Mouse (Mus musculus) myocyte (in vitro differentiated cells): ENCODE results near the gene Adk. TPM values are rescaled to one million over a fixed set of nuclear protein-coding genes. Genes with fewer than 3 reads are reported as not detected.
"Not testable (repeated sequence)": the region's sequence is repeated elsewhere in the genome, so short reads cannot be mapped to it uniquely, and the experiment has no call there.

Experiments
- H3K27me3 ChIP-seq: one replicate; pipeline ENCODE4 v1.6.1; 2011; ENCODE audit not compliant: control insufficient read depth, insufficient read depth, insufficient read length
- H3K36me3 ChIP-seq: one replicate; pipeline ENCODE4 v1.6.1; 2011; ENCODE audit not compliant: control insufficient read depth, insufficient read depth
- H3K4me2 ChIP-seq: one replicate; pipeline ENCODE4 v1.6.1; 2011; ENCODE audit warnings: low read depth, control low read depth
- H3K4me3 ChIP-seq: one replicate; pipeline ENCODE4 v1.5.1; 2011; ENCODE audit warnings: mild to moderate bottlenecking, control low read depth, moderate library complexity
- H3K79me2 ChIP-seq: one replicate; pipeline ENCODE4 v1.6.1; 2011; ENCODE audit not compliant: control insufficient read depth, insufficient read depth
- H3ac ChIP-seq: one replicate; pipeline ENCODE4 v1.6.1; 2011; ENCODE audit not compliant: control insufficient read depth, insufficient read length
- CEBPB ChIP-seq: IDR thresholded peaks from 2 replicates; pipeline ENCODE4 v1.6.1; 2011; ENCODE audit warnings: mild to moderate bottlenecking, moderate library complexity; ENCODE audit not compliant: poor library complexity, insufficient read depth, severe bottlenecking
- E2F4 ChIP-seq: IDR thresholded peaks from one replicate; pipeline ENCODE4 v1.6.1; 2011; ENCODE audit warnings: mild to moderate bottlenecking, control low read depth, moderate library complexity; ENCODE audit not compliant: insufficient read depth
- MAX ChIP-seq: IDR thresholded peaks from one replicate; pipeline ENCODE4 v1.6.1; 2011; ENCODE audit warnings: low read depth, mild to moderate bottlenecking, control low read depth
- MYOD1 ChIP-seq, 3 experiments: IDR thresholded peaks; one replicate each; pipeline ENCODE4 v1.6.1; 2011; ENCODE audit warnings: control low read depth in 2 of 3, low read depth in 2 of 3, mild to moderate bottlenecking in 2 of 3, moderate library complexity in 1 of 3; ENCODE audit not compliant: insufficient read length in 2 of 3, control insufficient read depth in 1 of 3
- MYOG ChIP-seq, 3 experiments: IDR thresholded peaks; one replicate each; pipeline ENCODE4 v1.6.1; 2011; ENCODE audit warnings: control low read depth in 2 of 3, low read depth in 2 of 3, mild to moderate bottlenecking in 2 of 3; ENCODE audit not compliant: insufficient read length in 2 of 3, control insufficient read depth in 1 of 3, insufficient read depth in 1 of 3
- POLR2A ChIP-seq: IDR thresholded peaks from one replicate; pipeline ENCODE4 v1.6.1; 2011; ENCODE audit warnings: low read depth, mild to moderate bottlenecking, control low read depth, moderate library complexity; ENCODE audit not compliant: insufficient read length
- POLR2AphosphoS2 ChIP-seq: IDR thresholded peaks from one replicate; pipeline ENCODE4 v1.6.1; 2011; ENCODE audit warnings: low read depth, control low read depth; ENCODE audit not compliant: insufficient read length
- REST ChIP-seq: IDR thresholded peaks from one replicate; pipeline ENCODE4 v1.6.1; 2011; ENCODE audit warnings: mild to moderate bottlenecking, control low read depth, moderate library complexity; ENCODE audit not compliant: insufficient read depth, insufficient read length
- SRF ChIP-seq: IDR thresholded peaks from one replicate; pipeline ENCODE4 v1.6.1; 2011; ENCODE audit warnings: low read depth; ENCODE audit not compliant: control insufficient read depth, insufficient read length
- TCF12 ChIP-seq: IDR thresholded peaks from one replicate; pipeline ENCODE4 v1.6.1; 2011; ENCODE audit warnings: mild to moderate bottlenecking, control low read depth; ENCODE audit not compliant: poor library complexity, insufficient read depth, severe bottlenecking
- TCF3 ChIP-seq: IDR thresholded peaks from one replicate; pipeline ENCODE4 v1.6.1; 2011; ENCODE audit warnings: low read depth, control low read depth; ENCODE audit not compliant: insufficient read length
- USF1 ChIP-seq: IDR thresholded peaks from one replicate; pipeline ENCODE4 v1.6.1; 2011; ENCODE audit warnings: low read depth, mild to moderate bottlenecking, control low read depth, moderate library complexity
- polyA plus RNA-seq: library from polyadenylated mRNA; unstranded; fragments of >200 nt; fragmentation: generic; extraction: Trizol; gene quantifications from one replicate; pipeline ENCODE4 v1.2.1, GENCODE M21; 2012; ENCODE audit warnings: missing spikeins

Adk gene
- polyA plus RNA-seq, 1 experiment = 37.2 TPM

DNA sequence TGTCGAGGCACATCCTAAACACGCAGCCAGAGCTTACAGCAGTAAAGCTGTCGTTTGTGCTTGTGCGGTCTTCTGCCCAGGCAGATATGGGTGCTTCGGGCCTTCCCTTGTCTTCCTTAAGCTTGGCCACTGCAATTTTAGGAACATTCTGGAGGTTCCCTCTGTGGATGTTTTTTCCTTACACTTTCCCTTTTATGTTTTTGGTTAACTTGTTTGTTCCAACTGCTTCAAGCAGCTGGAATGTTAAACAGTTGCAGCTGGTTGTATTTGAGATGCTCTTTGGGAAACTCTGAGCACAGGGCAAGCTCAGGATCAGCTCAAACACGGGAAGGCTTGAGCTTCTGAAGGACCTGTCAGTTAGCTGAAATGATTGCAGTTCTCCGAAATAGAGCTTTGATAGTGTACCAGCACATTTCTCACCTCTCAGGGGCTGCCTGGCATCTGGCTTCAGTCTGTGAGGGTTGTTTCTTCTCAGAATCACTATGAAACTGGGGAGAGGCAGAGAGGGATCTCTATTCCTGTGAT lies 34.5 kb downstream of the Adk start:
- Histone ChIP-seq H3K4me3 (no peak overlapping the region), H3K4me2 (no peak overlapping the region), H3K79me2 (peaks cover 7% of the 10 kb centered on the region), H3K27me3 (no peaks in the 10 kb centered on the region), H3ac (no peak overlapping the region), H3K36me3 (no peaks in the 10 kb centered on the region)
- no peak for TF ChIP-seq TCF12
- TF ChIP-seq USF1 = no peak
- TF ChIP-seq MAX = no peak
- TF ChIP-seq E2F4 = no peak
- TF ChIP-seq MYOD1 (IDR thresholded peaks at IDR 0.05; ENCODE audit: control insufficient read depth in 1 of 3, insufficient read length in 2 of 3, low read depth in 2 of 3) = no peak
- no peak for TF ChIP-seq POLR2AphosphoS2
- no peak for TF ChIP-seq MYOG (IDR thresholded peaks at IDR 0.05; ENCODE audit: control insufficient read depth in 1 of 3, insufficient read depth in 1 of 3, insufficient read length in 2 of 3, low read depth in 2 of 3)
- no peak for TF ChIP-seq POLR2A
- no peak for TF ChIP-seq SRF
- TF ChIP-seq REST = no peak
- TF ChIP-seq TCF3 = no peak
- no peak for TF ChIP-seq CEBPB

DNA sequence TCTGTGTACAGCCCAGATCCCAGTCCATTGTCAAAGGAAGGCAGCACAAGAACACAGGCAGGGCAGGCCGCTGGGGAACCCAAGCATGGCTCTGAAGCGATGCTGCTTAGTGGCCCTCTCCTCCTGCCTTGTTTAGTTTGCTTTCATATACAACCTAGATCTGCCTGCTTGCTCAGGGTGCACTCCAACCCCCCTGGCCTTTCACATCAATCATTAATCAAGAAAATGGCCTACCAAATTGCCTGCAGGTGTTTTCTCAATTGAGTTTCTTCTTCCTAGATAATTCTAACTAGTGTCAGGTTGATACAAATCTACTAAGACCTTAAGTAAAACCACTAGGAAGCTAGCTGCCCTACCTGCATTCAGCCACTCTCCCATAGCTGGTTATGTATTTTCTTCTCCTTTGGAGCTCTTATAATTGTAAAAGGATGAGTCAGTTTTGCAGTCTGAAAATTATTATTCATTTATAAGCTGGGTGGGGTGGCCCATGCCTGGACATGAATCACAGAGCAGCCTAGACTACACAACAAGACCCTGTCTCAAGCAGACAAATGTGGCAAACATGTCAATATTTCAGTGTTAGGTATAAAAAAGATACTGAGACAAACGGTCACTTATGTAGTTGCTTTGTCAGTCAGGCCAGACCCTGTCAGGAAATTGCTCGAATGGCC lies 35.2 kb downstream of the Adk start:
- Histone ChIP-seq H3K4me2 (no peak overlapping the region), H3K79me2 (peaks cover 7% of the 10 kb centered on the region), H3K36me3 (no peaks in the 10 kb centered on the region), H3K27me3 (no peaks in the 10 kb centered on the region), H3K4me3 (no peak overlapping the region), H3ac (no peak overlapping the region)
- TF ChIP-seq E2F4 (no peak), POLR2A (no peak), MYOG (IDR thresholded peaks at IDR 0.05; ENCODE audit: control insufficient read depth in 1 of 3, insufficient read depth in 1 of 3, insufficient read length in 2 of 3, low read depth in 2 of 3) (no peak), CEBPB (no peak), TCF3 (no peak), POLR2AphosphoS2 (no peak)

DNA sequence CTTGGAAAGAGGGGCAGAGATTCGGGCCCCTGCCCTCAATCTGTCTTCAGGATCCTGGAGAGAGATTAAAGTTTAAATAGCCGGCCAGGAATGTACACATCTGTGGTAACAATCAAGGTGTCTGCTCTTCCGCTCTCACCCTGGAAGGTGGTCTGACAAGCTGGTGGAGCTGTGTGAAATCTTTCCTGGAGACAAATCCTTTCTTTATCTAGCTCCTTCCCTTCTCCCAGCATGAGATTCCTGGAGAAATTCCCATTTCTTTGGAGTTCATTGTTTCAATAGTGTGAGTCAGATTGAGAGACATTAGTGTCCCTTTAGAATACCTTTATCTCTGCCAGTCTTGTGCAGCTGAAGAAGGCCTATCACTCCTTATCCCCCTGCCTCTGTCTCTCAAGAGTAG lies 36.4 kb downstream of the Adk start:
- Histone ChIP-seq H3K79me2 (peaks cover 7% of the 10 kb centered on the region), H3ac (no peak overlapping the region), H3K36me3 (peaks cover 10% of the 10 kb centered on the region), H3K4me2 (no peak overlapping the region), H3K27me3 (no peaks in the 10 kb centered on the region), H3K4me3 (no peak overlapping the region)
- no peak for TF ChIP-seq MAX
- TF ChIP-seq SRF = no peak
- TF ChIP-seq REST = no peak
- no peak for TF ChIP-seq MYOD1 (IDR thresholded peaks at IDR 0.05; ENCODE audit: control insufficient read depth in 1 of 3, insufficient read length in 2 of 3, low read depth in 2 of 3)
- no peak for TF ChIP-seq MYOG (IDR thresholded peaks at IDR 0.05; ENCODE audit: control insufficient read depth in 1 of 3, insufficient read depth in 1 of 3, insufficient read length in 2 of 3, low read depth in 2 of 3)
- no peak for TF ChIP-seq USF1
- no peak for TF ChIP-seq TCF3
- no peak for TF ChIP-seq E2F4
- TF ChIP-seq TCF12 = no peak
- TF ChIP-seq POLR2AphosphoS2 = no peak
- no peak for TF ChIP-seq POLR2A
- TF ChIP-seq CEBPB = no peak

DNA sequence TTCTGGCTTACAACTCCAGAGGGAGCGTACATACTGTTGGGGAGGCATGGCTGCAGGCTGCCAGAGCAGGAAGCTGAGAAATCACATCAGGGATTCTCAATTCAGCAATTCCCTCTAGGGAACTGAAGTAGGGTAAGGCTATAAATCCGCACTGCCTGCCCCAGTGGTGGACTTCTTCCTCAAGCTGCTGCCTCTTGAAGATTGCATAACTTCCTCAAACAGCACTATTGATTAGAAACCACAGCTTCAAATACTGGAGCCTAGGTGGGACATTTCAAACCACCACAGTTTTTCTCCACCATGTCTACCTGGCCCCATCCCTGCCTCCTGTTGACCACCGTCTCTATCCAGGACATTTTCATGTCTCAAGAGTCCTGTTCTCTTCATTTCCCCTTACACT lies 38.0 kb downstream of the Adk start:
- Histone ChIP-seq H3K36me3 (peaks cover 10% of the 10 kb centered on the region), H3K4me2 (no peak overlapping the region)

DNA sequence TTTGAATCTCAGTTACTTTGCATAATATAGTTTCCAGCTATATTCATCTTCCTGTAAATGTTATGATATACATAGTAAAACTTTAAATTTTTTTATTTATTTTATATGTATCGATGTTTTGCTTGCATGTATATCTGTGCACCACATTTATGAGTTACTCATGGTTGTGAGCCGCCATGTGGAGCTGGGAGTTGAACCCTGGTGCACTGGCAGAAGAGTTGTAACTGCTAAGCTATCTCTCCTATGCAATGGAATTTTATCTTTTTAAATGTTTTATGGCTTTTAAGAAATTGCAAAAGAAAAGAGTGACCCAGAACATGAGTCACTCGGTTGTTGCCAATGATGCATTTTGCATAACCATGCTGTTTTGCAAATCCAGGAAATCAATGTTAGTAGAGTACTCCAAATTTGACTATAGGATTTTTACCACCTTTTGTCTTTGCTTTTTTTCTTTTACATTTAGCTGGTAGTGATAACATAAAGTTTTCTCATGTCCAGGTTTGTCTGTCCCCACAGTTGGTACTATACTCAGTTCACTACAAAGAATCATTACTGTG lies 38.6 kb downstream of the Adk start:
- Histone ChIP-seq H3K27me3 (no peaks in the 10 kb centered on the region), H3K4me2 (no peak overlapping the region), H3ac (no peak overlapping the region), H3K4me3 (no peak overlapping the region), H3K79me2 (no peaks in the 10 kb centered on the region), H3K36me3 (peaks cover 10% of the 10 kb centered on the region)
- TF ChIP-seq MAX (no peak), TCF3 (no peak), MYOD1 (IDR thresholded peaks at IDR 0.05; ENCODE audit: control insufficient read depth in 1 of 3, insufficient read length in 2 of 3, low read depth in 2 of 3) (no peak), POLR2AphosphoS2 (no peak), POLR2A (no peak), TCF12 (no peak), E2F4 (no peak), REST (no peak), SRF (no peak), CEBPB (no peak), MYOG (IDR thresholded peaks at IDR 0.05; ENCODE audit: control insufficient read depth in 1 of 3, insufficient read depth in 1 of 3, insufficient read length in 2 of 3, low read depth in 2 of 3) (no peak), USF1 (no peak)

More for the DNA sequence above, 38.0 kb downstream of the Adk start:
- TF ChIP-seq CEBPB = 0 out of 2 replicates have a peak, but pooled peaks have one; percentile 10
- TF ChIP-seq MAX = no peak
- no peak for TF ChIP-seq MYOD1 (IDR thresholded peaks at IDR 0.05; ENCODE audit: control insufficient read depth in 1 of 3, insufficient read length in 2 of 3, low read depth in 2 of 3)
- TF ChIP-seq POLR2AphosphoS2 = no peak
- TF ChIP-seq POLR2A = no peak
- TF ChIP-seq E2F4 = no peak
- no peak for TF ChIP-seq USF1
- TF ChIP-seq TCF3 = no peak
- no peak overlapping the region for H3ac ChIP-seq
- no peak overlapping the region for H3K4me3 ChIP-seq
- H3K79me2 ChIP-seq = no peaks in the 10 kb centered on the region
- H3K27me3 ChIP-seq = no peaks in the 10 kb centered on the region

DNA sequence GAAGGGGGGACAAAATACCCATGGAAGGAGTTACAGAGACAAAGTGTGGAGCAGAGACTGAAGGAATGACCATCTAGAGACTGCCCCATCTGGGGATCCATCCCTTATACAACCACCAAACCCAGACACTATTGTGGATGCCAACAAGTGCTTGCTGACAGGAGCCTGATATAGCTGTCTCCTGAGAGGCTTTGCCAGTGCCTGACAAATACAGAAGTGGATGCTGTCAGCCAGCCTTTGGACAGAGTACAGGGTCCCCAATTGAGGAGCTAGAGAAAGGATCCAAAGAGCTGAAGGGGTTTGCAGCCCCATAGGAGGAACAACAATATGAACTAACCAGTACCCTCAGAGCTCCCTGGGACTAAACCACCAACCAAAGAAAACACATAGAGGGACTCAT lies 41.8 kb downstream of the Adk start:
- H3K4me3 ChIP-seq, H3K4me2 ChIP-seq, H3K27me3 ChIP-seq, H3ac ChIP-seq, H3K79me2 ChIP-seq: not testable (repeated sequence)
- peaks cover 10% of the 10 kb centered on the region for H3K36me3 ChIP-seq
